Mouse (Mus musculus) natural killer cell, adult 2 months (primary cell): ENCODE results near the gene Gucy1a1.
"Not testable (repeated sequence)": the region's sequence is repeated elsewhere in the genome, so short reads cannot be mapped to it uniquely, and the experiment has no call there.

ENCODE experiments used
- DNase-seq, 2 experiments: peaks; one replicate each; pipeline ENCODE4 v3.0.0; 2022; ENCODE audit warnings: low spot score in 2 of 2

Gucy1a1 gene

GRCm38 (mm10) chr3:82145126-82145901 is at the start of gene Gucy1a1:
Gene Gucy1a1, minus strand, starts transcription at chr3:82145789.
- DNase-seq = no peak

DNA sequence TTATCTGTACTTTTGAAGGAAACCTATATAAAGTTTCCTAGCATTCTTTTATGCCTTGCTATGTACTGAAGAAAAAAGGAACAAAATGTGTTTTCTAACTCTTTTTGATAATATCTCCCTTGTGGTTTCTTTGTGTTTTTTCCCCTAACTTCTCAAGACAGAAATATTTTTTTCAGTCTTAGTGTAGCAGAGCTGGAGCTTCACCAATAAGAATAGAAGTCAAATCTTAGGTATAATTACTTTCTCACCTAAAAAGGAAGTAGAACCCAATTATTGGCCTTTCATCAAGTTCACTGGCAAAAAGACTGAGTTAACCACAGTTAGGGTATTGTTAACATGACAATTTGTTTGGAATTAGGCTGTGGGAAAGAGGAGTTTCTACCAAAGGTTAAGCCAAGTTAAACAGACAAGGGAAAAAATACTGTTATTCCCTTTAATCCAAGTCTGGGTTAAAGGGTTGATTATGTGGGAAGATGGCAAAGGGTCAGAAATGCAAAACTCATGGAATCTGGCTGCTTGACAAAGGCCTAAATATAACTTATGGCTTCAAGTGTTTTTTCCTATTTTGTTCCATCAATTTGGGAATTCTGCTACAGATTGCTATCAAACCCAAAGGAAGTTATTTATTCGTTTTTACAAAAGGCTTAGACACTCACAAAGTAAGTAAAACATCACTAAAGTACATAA is 46.1 kb upstream of the Gucy1a1 start:
- DNase-seq = no peak

DNA sequence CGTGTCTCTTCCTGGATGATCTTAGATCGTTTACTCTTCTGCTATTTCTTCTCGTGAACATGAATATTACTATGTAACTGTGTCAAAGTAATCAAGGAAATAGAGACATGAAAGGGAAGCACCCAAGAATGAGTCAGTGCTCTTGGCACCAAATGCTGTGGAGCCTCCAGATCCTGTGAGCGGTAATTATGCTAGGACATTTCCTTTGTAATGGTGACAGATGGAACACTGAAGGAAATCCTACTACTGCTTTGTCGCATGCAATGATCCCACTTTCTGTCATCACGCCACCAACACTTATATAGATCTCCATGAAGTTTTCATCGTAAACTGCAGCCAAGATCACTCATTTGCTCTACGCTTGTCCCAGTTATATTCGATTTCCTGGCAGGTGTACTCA is 40.0 kb upstream of the Gucy1a1 start:
- DNase-seq = no peak

- no peak for DNase-seq
Measured at GRCm38 (mm10) chr3:82181500-82181899, 35.9 kb upstream of the Gucy1a1 start.

GRCm38 (mm10) chr3:82180253-82180652 is 34.7 kb upstream of the Gucy1a1 start:
- DNase-seq = no peak

DNA sequence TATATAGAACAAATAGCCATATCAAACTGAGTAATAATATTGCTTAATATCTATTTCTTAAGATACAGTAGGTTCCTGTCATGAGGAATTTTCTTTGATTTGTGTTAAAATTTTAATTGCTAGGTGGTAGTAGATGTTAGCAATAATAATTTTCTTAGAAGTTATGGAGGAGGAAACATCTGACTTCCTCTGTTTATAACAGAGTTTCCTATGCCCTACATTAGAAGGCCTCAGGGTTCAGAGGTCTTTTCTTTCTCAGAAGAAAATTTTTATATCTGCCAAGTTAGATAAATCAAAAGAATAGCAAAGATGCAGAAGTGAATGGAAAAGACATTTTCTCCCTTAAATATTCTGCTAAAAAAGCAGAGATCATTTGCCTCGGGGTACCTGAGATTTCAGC is 29.9 kb upstream of the Gucy1a1 start:
- DNase-seq = no peak

GRCm38 (mm10) chr3:82167064-82167463 is 21.5 kb upstream of the Gucy1a1 start:
- no peak for DNase-seq

GRCm38 (mm10) chr3:82165937-82166336 is 20.3 kb upstream of the Gucy1a1 start:
- no peak for DNase-seq

DNA sequence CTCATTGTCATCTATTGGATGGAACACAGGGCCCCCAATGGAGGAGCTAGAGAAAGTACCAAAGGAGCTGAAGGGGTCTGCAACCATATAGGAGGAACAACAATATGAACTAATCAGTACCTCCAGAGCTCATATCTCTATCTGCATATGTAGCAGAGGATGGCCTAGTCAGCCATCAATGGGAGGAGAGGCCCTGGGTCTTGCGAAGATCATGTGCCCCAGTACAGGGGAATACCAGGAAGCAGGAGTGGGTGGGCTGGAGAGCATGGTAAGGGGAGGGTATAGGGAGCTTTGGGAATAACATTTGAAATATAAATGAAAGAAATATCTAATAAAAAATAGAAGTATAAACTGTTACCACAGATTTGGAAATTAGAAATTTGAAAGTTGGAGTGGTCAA is 17.4 kb upstream of the Gucy1a1 start:
- DNase-seq = not testable (repeated sequence)

- DNase-seq = no peak
Measured at GRCm38 (mm10) chr3:82145978-82146377, 389 bp upstream of the Gucy1a1 start.

- DNase-seq = no peak
Measured at GRCm38 (mm10) chr3:82144725-82145125, 864 bp downstream of the Gucy1a1 start.

- no peak for DNase-seq
Measured at GRCm38 (mm10) chr3:82140781-82141180, 4.8 kb downstream of the Gucy1a1 start.

DNA sequence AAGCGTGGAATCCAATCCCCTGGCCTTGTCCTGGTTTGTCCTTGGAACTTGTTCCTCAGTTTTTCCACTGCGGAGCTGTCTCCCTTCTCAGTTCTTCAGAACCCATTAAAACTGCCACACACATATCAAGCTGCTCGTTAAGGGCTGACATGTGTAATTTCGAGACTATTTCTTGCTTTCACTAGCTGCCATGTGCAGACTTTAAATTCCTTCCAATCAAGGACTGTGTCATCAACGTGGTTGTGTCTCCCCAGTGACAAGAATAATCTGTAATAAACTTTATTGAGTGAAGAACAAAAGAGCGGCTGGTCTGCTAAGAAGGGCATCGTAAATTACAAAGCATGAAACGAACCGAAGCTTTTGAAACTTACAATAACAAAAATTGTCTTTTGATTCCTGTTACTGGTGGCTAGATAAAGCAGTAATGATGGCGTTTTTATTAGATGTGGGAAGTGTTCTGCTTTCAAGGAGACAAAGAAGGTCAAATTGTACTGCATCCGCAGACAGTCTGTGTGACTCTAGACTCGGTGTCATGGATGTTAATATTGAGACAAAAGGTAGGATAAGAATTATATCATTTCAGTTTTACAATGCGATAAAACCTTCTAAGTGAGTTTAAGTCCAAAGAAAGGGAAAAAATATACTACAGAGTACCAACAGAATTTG is 7.5 kb downstream of the Gucy1a1 start:
- no peak for DNase-seq

DNA sequence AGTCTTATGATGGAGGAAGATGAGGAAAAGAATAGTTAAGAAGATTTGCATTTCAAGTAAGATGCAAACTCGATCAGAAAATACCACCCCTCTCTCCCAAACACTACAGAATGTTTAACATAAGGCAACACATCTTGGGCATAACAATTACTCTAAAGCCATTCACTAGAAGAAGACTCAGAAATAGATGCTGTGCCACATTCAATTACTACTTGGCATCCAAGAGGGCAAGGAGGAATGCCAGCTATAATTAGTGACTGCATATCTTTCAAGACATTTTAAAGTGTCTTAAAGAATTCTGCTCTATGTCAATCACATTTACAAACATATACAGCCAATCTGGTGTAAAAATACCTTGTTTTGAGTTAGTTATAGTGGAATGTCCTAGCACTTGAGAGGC is 10.1 kb downstream of the Gucy1a1 start:
- no peak for DNase-seq

GRCm38 (mm10) chr3:82129258-82129657 is 16.3 kb downstream of the Gucy1a1 start:
- DNase-seq = no peak

GRCm38 (mm10) chr3:82124567-82124966 is 21.0 kb downstream of the Gucy1a1 start:
- no peak for DNase-seq

DNA sequence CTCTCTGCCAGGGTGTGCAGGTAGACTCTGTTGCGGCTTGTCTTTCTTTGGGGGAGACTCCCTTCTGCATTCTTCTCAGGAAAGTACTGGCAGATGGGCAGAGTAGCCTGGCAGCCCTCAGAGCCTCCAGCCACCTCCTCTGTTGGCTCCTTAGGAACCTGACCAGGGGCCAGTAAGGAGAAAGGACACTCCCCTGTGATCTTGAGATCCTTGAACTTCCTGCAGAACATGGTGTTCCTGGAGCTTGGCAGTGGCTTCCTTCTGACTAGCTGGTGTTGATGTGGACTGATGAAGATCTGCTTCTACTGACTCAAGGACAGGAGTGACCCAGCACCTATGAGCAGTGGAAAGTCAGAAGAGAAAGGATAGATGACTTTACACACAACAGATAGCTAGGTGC is 26.7 kb downstream of the Gucy1a1 start:
- no peak for DNase-seq

DNA sequence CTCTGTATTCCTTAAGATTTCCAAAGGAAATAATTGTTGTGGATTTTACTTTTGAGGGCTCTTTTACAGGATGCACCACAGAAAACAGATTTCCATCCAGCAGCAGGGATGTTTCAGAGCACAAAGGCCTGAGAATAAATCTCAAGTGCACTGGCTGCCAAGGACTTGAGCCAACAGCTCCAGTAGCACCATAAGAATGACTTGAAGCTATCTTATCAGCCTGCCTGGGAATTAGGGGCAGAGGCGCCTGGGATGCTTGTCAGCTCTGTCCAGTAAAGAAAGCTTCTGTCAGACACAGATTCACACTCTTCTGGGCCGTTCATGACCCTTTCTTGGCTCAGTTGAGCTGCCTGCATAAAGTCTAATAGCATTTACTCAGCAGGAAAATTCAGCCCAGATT is 33.1 kb downstream of the Gucy1a1 start:
- DNase-seq = no peak

DNA sequence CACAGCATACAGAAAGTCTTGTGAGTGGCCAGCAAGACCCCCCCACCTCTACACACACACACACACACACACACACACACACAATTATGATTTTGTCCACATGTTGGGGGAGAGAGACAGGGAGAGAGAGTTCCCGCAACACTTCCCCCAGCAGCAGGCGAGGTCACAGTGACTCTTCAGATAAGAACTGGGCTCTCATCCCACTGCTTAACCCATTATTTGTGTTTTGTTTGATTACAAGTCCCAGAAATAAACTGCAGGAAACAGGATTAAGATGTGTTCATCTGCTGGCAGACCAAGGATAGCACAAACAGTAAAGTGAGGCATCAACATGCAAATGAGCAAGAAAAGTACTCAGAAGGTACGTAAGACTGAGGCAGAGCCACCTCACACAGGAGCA is 33.6 kb downstream of the Gucy1a1 start:
- no peak for DNase-seq

GRCm38 (mm10) chr3:82108951-82109350 is 36.6 kb downstream of the Gucy1a1 start:
- DNase-seq = no peak

DNA sequence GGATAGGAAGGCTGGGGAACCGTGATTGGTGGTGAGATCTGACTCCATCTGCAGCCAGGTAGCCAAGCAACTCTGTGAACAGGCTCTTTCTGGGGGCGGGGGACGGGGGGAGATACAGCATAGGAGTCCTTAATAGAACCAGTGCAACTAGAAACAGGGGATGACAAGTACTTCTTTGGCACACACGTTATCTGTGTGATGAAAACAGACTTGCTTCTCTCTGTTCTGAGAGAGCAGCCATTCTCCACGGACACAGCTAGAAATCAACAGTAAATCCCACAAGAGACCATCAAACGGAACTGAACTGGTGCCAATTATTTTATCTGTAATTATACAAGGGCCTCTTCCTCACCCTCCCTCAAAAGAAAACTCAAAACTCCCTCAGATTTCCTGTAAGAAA is 41.4 kb downstream of the Gucy1a1 start:
- DNase-seq = no peak

- DNase-seq = no peak
Measured at GRCm38 (mm10) chr3:82099127-82099526, 46.5 kb downstream of the Gucy1a1 start.

GRCm38 (mm10) chr3:82096801-82097200 is 48.8 kb downstream of the Gucy1a1 start:
- DNase-seq = no peak
